Mouse (Mus musculus): ENCODE results near the gene Dag1.
"Not testable (repeated sequence)": the region's sequence is repeated elsewhere in the genome, so short reads cannot be mapped to it uniquely, and the experiment has no call there.

Gene Dag1

DNA sequence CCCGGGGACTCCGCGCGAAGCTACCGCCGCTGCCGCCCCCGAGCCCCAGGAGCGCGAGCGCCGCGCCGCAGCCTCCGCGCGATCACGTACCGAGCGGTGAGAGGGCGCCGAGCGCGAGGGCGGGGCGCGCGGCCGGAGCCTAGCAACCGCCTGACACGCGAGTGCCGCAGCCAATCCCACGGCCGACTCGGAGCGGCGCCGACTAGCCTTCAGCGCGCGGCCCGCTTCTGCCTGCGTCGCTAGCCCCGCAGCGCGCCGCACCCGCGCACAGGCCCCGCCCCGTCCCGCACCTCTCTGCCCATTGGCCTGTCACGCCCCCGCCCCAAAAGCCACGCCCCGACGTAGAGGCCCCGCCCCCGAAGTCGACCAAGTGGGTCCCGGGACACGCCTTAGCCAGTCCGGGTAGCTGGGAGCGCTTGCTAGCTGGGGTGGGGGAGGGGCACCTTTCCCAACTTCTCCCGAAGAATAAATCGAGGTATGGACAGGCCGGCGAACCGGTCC lies at the start of gene Dag1:
Gene Dag1 (minus strand): TSS at position 269 of the 501 bp plus-strand sequence.
- DNase-seq (ENCODE audit: low spot score): peak; percentile 98

GRCm38 (mm10) chr9:108308141-108308540 lies 44.4 kb upstream of the Dag1 start:
- no peak for DNase-seq (ENCODE audit: low spot score)

- DNase-seq (ENCODE audit: low spot score): no peak
Measured at GRCm38 (mm10) chr9:108307021-108307807, 43.5 kb upstream of the Dag1 start.

DNA sequence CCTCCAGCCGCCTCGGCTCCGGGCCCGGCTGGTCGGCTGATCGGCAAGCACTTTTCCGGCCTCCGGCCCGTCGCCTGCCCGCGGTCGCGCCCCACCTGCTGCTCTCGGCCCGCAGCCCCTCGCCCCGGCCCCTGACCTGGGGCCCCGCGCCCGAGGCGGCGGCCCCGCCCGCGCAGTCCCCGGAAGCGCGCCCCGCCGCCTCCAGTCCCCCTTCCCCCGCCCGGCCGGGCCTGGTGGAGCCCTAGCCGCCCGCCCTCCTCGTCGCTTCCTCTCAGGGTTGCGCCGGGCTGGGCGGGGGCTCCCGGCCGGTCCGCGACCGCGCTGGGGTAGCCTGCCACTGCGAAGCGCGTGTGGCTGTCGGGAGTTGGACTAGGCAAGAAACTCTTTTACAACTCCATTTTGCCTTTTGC lies 42.8 kb upstream of the Dag1 start:
- peak; percentile 86 for DNase-seq (ENCODE audit: low spot score)

DNA sequence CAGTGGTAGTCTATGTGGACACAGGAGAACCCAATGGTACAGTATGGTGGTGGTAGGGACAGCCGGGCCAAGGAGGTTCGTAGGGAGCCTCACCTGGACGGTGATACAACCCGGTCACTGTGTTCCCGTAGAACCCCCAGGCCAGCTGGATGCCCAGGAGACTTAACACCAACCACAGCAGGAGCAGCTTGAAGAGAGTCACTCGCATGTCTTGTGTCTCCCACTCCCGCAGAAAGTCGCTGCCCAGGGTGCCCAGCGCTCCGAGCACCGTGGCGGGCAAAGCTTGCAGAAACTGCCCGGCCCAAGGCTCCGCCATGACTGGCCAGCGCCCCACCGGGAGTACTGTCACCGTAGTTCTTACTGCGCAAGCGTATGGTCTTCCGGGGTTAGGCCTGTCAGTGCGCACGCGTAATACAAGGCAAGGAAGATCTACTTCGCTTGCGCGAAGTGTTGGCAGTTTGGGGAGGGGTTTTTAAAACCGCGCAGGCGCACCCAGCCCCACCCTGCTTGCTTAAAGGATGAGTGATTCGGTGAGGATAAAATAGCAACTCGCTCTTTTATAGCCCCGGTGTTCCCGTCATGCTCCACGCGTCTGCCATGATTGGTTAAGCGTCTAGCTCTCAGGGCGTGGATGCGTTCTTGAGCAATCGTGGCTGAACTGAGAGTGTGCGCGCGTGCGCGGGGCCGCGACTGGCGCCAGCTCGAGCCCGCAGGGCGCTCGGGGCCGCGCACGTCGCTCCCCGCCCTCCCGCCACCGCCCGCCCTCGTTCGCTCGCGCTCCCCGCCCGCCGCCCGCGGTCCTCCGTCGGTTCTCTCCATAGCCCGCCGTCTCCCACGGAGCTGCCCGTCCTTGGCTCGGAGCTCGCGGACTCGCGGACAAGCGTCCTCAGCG lies 42.1 kb upstream of the Dag1 start, which contains the start of the genes Rhoa and Tcta:
Gene Rhoa (plus strand): TSS at position 501 of the 892 bp plus-strand sequence.
Gene Tcta (minus strand): TSS at position 532 of the 892 bp plus-strand sequence.
- DNase-seq (ENCODE audit: low spot score): peak; percentile 100

- DNase-seq (ENCODE audit: low spot score): no peak
Measured at GRCm38 (mm10) chr9:108305170-108305569, 41.4 kb upstream of the Dag1 start.

GRCm38 (mm10) chr9:108304716-108305115 lies 41.0 kb upstream of the Dag1 start:
- no peak for DNase-seq (ENCODE audit: low spot score)

DNA sequence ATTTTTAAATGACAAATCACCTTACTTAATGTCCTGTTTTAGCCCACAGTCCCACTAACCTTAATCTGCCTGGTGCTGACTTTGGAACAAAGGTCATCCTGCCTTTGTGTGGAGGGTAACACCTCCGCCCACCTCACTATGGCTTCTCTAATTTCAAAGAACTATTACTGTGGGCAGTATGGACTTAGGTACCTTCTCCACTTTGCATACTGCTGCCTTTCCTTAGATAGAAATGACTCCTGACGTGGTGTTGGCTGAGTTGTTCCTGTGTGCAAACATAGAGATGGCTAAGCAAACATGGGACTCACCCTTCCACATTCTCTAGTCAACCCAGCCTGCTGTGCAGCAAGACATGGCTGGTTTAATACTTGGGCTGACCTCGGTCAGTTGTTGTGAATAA lies 38.1 kb upstream of the Dag1 start:
- DNase-seq (ENCODE audit: low spot score): no peak

- no peak for DNase-seq (ENCODE audit: low spot score)
Measured at GRCm38 (mm10) chr9:108296453-108297355, 32.9 kb upstream of the Dag1 start, which contains the start of gene Amt. TSS of gene Amt (plus strand) at chr9:108296853.

DNA sequence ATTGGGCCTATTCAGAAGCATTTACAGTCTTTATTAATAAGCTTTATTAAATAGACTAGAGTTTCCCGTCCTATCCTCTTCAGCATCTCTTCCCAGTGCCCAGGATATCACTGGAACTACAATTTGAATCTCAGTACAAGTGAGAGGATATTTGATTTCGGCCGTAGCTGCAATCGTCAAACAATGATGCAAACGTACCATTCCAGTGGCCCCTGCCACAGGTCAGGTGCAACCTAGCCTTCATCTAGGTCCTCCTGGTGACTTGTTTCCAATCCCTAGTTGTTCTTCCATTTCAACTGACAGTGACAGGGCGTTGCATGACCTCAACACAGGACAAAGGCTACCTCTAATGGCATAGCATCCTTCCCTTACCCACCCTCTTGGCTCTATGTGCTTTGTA lies 27.0 kb upstream of the Dag1 start:
- no peak for DNase-seq (ENCODE audit: low spot score)

DNA sequence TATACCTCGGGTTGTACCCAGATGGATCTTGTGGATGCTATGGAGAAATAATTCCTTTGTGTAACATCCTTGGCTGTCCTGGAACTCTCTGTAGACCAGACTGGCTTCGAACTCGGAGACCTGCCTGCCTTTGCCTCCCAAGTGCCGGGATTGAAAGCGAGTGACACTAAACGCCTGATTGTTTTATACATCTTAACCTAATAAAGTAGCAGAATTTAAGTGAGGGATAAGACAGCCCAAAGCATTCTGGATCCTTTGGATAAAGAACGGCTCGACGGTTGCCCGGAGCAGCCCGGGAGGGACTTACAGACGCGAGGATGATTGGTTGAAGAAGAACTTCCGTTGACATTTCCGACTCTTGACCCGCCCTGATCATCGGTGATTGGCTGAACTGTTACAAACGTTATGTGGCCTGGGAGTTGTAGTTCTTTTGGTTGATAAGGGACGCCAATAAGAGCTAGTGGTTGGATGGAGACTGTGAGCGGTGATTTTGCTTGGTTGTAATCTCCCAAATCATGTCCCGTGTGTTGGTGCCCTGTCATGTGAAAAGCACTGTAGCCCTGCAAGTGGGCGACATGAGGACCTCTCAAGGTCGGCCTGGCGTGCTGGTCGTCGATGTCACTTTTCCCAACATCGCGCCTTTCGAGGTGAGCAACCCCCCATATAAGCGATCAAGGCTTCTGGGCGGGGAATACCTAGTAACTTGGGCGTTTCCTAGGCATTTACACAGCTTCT lies 26.4 kb upstream of the Dag1 start, which contains the start of gene Nicn1:
Gene Nicn1 (plus strand): TSS at position 414 of the 735 bp plus-strand sequence.
- DNase-seq (ENCODE audit: low spot score): peak; percentile 93

- DNase-seq (ENCODE audit: low spot score): no peak
Measured at GRCm38 (mm10) chr9:108289347-108289746, 25.6 kb upstream of the Dag1 start.

- not testable (repeated sequence) for DNase-seq (ENCODE audit: low spot score)
Measured at GRCm38 (mm10) chr9:108287526-108288238, 23.9 kb upstream of the Dag1 start.

DNA sequence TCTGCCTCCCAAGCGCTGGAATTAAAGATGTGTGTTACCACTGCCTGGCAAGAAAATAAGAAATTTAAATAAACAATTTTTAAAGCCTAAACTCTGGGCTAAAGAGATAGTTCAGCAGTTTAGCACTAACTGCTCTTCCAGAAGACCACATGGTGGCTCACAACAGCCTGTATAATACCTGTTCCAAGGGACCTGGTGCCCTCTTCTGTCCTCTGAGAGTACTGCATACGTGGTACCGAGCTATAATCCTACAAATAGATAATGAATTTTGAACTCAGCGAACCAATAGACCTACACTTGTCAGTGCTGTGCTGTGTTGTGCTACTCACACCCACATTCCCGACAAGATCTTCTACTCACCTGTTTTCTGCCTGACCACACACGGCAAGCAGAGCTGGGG lies 20.7 kb upstream of the Dag1 start:
- DNase-seq (ENCODE audit: low spot score): peak; percentile 71

DNA sequence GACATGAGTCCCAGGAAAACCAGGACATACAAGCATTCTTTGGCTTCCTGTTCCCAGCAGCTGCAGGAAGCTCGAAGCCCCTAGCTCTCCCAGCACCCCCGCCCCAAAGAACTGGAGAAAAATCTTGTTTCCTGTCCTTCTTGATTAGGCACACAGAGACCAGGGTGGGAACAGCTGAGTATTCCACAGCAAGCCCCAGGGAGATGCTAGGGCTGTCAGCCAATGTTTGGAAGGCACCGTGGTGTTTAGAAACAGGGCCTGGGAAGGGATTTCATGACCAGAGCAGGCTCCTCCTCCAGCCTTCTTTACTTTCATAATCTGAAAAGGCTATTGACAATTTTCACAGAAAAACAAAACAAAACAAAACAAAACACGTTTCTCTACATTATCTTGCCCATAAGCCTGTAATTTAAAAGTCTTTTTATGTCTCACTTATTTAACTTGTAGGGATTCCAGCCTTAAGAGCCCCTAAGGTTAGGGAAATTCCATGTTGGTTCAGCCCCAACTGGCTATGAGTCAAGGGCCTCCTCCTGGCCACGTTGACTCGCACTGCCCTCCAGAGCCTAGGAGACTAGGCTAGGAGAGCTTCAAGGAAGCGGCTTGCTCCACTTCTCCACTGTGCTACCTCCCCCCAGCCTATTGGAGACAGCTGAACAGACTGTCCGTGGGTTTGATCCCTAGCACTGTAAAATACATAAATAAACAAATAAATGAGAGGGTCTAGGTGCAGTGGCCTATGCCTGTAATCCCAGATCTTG lies 16.5 kb upstream of the Dag1 start:
- DNase-seq (ENCODE audit: low spot score): no peak

DNA sequence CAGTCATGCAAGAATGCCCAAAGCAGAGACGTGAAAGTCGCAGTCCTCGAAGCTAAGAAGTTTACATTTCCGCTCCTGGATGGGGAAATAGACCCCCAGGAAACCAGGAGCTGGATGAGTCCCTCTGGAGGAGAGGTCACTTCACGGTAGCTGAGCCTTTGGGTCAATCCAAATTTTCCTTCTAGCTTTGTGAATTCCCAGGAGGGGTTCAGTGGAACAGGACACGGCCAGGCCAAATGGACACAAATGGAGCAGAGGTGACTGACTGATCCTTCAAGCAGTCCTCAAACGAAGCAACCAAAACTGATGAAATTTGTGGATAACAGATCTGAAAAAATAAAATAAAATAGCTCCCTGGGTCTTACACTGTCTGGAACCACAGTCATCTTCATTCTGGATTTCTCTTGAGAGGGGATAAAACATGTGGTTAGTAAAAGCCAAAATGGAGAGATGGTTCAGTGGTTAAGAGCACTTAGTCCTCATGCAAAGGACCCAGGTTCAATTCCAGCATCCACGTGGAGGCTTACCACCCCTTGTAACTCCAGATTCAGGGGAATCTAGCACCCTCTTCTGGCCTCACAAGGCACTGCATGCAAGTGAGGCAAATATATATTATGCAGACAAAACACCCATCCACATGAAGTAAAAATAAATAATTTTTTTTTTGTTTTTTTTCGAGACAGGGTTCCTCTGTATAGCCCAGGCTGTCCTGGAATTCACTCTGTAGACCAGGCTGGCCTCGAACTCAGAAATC lies 15.1 kb upstream of the Dag1 start:
- DNase-seq (ENCODE audit: low spot score): peak; percentile 58

GRCm38 (mm10) chr9:108275331-108275659 lies 11.5 kb upstream of the Dag1 start:
- DNase-seq (ENCODE audit: low spot score): no peak

- DNase-seq (ENCODE audit: low spot score): no peak
Measured at GRCm38 (mm10) chr9:108274476-108275330, 10.9 kb upstream of the Dag1 start.
